Mouse (Mus musculus) brain, adult 2 months (tissue): ENCODE results near the gene Umps.

Experiments
- DNase-seq: peaks from one replicate; pipeline ENCODE4 v3.0.0; 2011; ENCODE audit warnings: low read depth, low spot score

Gene Umps

DNA sequence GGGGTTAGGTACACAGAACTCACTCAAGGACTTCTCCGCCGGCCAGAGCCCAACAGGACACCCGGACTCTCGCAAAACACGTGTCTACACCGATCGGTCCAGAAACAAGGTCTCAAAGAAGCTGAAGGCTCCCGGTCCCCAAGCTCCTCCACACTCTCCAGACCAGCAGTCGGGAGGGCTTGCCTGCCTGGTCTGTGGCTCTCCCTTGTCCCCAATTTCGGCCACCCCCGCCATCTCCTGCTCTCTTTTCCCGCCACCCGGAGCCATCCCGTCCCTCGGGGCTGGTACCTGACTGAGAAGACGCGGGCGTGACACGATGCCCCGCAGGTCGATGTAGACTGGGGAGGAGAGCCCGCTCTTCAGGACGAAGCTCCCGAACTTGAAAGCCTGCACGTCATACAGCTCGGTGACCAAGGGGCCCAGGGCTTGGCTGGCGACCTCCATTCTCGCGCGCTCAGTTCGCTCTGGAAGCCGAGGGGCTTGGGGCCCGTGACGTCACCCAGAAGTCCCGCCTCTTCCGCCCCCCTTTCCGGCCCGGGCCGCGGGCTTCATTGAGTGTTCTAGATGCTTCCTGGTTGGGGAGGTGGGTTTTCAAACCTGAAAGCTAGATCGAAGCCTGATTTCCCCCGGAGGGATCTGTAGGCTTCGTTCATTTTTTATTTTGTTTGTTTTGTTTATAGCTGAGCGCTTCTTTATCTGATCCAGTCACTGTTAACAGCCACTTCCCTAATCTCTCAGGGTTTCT is at the start of gene Umps:
Umps (minus strand) TSS at position 501 of the 745 bp plus-strand sequence.
- peak; percentile 79 for DNase-seq

DNA sequence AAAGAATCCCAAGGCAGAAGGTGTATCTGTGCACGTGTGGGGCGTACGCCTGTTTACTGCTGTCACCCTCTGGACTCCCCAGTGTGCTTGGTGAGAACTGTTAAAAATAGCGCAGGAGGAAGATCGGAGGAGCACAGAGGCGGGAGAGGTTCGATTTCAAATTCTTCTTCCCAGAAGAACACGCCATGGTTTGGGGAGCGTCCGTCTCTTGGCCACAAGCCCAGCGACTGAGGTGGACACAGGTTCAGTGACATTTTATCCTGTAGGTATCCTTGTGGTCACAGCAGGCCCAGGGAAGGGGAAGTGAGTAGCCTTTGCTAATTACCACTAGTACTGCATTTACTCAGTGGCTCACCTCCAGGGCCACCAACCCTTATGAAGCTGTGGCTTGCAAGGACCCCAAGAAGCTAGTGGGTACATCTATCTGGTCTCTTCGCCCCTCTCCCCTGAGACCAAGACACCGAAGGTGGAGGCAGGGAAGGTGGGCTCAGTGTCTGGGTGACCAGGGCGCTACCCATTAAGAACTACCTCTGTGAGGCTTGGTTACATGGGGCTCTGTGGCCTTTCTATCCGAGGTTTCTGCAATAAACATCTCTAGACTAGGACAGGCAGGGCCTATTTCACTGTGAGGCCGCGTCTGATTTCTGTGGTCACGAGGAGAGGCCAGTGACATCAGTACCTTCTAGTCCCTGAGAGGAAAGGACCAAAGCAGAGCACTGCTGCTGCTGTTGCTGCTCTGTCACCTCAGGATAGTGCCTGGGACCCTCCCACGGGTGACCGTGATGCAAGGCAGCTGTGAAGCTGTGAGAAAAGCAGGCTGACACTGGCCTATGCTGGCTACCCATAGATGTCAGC is 45.4 kb upstream of the Umps start:
- no peak for DNase-seq

DNA sequence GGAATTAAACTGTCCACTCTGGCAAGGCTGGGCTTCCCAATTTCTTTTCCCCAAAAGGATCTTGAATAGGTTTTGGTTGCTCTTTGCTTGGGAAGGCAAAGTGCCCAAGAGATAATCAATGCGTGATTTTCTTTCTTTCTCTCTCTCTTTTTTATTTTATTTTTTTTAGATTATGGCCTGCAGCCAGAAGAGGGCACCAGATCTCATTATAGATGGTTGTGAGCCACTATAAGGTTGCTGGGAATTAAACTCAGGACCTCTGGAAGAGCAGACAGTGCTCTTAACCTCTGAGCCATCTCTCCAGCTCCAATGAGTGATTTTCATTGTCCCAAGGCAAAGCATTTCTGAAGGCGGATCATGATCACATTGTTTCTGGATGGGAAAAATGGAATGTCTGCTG is 42.7 kb upstream of the Umps start:
- no peak for DNase-seq

DNA sequence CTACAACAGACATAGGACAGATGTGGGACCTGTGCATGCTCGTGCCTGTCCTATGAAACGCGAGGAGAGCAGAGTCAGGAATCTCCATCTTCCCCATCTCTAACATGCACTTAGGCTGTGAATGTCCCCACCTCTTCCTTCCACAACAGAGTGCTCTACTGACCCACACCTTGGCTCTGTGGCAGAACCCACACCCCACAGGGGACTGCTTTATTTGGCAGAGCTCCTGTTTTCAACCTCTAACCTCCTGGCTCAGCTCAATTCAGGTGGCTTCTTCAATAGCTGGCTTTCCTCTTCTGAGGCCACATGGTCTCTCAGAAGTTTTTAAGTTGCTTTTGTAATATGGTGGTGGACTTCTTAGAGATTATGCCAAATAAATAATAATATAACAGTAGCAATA is 39.1 kb upstream of the Umps start:
- DNase-seq, result no peak

DNA sequence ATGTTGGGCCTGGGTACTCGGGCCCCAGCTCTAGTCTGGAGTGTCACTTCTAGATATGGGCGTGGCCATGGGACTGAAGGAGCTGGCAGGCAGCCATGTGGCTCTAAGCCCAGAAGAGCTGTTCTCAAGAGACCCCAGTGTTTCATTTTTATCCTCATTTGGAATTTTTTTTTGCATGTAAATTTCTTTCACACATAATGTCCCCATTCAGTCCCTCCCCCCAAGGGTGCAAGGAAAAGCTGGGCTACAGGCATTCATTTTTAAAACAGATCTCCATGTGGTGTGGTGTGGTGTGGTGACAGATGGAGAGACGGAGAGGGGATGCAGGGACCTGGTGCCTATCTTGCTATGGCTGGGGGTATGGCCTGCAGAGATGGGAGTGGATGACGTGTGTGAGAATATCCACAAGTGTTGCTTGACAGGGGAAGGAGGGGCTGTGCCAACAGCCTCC is 37.3 kb upstream of the Umps start:
- DNase-seq, result peak; percentile 46

DNA sequence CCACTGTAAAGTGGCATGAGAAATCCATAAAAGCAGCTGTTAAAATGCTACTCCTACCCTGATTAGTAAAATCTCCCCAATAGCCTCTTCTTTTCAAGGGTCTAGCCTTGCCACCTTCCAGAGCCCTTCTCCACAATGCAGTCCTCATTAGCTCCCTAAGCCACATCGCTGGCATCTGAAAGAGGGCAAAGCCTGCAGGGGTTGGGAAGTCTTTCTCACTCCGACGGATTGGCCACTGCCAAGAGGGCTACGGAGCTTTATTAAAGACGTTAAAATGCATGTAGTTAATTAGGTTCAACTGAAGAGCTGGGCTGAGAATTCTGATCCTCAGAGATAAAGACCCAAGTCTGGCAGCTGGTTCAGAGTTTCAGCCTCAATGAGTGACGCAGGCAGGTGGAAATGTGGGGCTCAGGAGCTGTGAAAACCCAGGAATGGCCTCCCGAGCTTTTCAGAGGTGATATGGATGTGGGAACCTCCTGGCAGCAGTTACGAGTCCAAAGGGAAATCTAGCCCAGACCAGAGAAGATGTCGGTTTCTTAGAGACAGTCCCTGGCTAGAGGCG is 36.8 kb upstream of the Umps start:
- DNase-seq, result no peak

DNA sequence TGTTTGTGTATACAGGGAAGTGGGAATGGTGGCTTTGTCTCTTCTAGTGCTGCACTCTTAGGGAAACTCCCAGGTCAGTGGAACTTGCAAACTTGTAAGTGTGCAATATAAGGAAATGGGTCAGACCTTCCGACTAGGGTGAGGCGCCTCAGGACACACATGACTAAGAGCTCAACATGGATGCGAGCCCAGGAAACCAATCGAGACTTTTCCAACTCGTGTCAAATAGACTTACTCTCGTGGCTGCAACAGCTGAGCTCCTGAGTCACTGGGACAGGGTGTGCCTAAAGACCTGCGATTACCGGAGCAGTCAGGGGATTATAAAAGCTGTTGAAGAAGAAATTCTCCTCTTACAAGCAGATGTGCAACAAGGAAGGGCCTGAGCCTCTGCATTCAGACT is 33.9 kb upstream of the Umps start:
- DNase-seq, result peak; percentile 28

DNA sequence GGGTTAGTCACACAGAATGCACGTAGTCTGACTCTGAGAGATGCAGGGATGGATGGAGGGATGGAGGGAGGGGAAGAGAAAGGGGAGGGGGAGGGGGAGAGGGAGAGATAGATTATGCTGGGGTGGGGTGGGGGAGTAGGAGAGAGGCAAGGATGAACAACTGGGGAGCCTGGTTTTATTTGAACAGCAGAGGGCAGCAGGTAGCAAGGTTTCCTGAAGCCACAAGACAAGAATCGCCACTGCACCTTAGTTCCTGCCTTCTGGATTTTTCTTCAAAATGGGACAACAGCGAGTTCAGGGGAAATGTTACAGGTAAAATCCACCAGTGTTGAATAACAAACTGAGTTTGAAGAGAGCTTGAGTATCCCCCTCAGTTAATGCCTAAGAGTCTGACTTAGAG is 32.5 kb upstream of the Umps start:
- DNase-seq, result peak; percentile 72

DNA sequence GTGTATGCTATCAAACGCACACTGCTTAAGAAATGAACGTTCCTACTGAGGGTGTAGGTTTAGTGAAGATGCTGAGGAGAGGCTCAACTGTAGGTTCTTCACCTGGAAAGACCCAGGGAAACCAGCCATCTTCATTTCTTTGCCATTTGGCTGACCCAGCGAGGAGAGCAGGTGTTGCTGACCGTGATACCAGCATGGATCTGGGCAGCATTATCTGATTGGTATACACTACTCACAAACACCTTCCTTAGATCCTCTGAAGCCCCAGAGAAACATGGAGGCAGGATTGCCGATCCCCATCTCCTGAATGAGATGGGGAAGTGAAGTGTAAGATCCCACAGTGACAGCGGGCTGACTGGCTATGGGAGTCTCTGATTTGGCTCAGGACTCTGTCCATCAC is 31.2 kb upstream of the Umps start:
- DNase-seq, result peak; percentile 35

DNA sequence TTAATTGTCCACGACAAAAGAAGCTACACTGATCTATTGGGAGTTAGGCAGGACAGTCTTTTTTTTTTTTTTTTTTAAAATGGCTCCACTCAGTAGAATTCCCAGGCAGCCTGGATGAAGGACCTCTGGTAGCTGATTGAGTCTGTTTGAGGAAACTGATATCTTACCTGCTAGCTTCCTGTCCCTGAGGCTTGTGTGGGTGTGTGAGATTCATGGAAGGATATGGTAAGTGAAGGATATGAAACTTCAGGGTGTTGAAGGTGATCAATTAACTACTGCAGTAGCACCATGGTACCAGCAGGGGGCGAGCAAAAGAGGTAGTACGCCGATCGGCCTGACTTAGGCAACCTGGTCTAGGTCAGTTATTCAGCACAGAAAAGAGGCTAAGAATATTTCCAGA is 29.2 kb upstream of the Umps start:
- DNase-seq, result peak; percentile 73

DNA sequence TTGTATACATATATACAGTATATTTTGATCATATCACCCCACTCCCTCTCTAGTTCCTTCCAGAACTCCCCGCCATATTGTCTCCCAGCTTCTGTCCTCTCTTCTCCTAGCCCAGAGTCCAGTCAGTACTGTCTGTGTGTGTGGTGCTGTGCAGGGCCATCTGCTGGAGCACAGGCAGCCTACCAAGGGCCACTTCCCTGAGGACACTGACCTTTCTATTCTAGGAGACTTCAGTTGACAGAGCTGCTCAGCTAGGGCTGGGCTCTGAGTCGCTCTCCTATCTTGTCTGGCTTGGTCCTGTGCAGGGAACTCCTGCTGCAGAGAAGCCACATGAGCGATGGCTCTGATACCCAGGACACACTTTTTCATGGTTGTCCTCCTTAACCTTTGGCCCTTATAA is 28.7 kb upstream of the Umps start:
- no peak for DNase-seq

DNA sequence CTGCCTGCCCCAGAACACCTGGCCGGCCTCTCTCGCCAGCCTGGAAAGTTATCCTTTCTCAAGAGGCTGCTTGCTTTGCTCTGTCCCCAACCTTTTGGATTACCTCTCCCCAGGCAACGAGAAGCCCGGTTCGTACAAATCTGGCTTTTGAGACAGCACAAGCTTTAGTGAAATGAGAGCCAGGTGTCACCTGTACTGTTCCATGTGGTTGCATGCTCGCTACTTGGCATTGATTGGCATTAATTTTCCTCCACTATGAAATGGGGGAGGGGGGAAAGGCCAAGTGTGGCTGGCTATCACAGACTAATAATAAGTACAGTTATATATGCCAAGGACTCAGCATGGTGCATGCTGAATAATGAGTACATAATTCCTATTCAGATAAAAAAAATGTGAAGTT is 27.5 kb upstream of the Umps start:
- no peak for DNase-seq

DNA sequence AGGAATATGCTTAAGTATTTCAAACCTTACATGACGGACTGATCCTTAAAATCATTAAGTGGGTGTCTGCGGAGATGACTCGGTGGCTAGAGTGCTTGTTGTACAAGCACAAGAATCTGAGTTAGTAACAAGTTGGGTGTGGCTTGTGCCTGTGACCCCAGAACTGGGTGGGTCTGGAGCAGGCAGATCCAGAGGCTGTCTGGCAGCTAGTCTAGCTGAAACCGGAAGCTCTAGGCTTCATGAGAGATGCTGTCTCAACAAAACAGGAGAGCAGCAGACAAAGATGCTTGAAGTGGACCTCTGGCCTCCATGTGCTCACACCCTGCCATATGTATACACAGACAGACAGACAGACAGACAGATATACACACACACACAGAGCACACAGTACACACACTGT is 23.9 kb upstream of the Umps start:
- DNase-seq, result no peak

DNA sequence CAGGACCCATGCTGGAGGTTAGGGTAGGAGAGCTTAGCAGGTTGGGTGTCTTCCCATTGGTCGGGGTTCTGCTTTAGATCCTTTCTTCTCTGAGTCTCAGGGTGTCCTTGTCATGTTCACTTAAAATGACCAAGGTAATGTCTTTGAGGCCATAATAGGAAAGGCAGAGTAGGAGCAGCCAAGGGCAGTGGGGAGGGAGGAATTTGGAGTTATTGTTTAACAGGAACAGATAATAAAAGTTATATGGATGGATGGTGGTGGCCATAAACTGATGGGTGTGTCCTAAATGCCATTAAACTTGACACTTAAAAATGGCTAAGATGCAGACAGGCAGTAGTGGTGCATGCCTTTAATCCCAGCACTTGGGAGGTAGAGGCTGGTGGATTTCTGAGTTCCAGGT is 22.3 kb upstream of the Umps start:
- DNase-seq, result no peak

DNA sequence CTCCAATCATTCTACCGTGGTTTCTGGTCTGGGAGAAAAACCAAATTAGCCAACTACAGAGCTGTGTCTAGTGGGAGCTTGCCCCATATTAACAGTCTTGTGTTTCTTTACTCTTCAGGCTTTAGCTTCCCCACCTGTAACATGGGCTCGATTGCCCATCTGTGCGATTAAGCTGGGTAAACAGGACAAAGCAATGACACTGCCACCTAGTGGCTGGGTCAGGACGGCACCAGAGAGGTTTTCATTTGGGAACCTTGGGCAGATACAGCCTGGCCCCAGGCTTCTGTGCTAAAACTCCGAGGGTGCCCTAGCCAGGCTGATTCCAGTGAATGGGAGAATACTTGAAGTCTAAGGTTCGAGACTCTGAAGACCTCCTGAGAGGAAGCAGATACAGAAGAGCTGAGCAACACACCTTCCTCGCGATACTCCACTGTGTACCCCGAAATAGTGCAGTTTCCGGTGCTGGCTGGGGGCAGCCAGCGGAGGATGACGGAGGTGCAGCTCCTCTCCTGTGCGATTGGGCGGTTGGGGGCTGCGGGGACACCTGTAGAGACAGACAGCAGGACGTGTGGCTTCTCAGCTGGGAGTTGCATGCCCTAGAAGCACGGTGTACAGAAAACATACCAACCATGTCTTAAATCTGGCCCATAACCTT is 21.6 kb upstream of the Umps start:
- peak; percentile 65 for DNase-seq

DNA sequence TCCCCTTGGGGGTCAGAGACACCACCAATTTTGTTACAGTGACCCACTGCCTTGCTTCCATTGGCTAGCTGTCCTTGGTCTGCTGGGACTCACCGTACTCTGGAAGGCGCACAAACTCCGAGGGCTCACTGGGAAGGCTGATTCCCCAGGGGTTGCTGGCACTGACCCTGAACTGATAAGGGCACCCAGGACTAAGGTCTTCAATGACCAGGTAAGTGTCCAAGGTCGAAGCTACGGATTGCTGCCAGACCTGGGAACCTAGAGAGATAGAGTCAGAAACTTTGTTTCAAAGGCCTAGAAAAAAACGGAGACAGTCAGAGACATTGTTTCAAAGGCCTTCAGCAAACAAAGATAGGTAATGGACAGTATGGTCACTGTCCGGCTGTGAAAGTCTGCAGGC is 20.2 kb upstream of the Umps start:
- DNase-seq, result no peak

DNA sequence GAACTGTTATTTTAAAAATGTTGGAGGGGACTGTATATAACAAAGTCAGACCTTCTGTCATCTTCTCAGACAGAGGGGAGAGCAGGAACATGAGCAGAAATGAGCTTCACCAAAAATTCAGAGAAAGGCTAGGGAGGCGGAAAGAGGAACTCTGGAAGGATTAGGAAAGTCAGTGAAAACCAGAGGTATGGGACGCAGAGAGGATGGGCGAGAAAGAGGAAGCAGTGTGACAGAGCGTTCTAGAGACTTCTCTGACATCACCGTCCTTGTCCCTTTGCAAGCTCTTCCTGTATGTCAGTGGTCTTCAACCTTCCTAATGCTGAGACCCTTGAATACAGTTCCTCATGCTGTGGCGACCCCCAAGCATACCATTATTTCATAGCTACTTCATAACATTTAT is 18.5 kb upstream of the Umps start:
- DNase-seq, result no peak

DNA sequence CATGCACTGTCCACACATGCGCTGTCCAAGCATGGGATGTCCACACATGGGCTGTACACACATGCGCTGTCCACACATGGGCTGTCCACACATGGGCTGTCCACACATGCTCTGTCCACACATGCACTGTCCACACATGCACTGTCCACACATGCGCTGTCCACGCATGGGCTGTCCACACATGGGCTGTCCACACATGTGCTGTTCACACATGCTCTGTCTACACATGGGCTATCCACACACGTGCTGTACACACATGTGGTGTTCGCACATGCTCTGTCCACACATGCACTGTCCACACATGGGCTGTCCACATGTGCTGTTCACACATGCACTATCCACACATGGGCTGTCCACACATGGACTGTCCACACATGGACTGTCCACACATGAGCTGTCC is 16.9 kb upstream of the Umps start:
- no peak for DNase-seq

DNA sequence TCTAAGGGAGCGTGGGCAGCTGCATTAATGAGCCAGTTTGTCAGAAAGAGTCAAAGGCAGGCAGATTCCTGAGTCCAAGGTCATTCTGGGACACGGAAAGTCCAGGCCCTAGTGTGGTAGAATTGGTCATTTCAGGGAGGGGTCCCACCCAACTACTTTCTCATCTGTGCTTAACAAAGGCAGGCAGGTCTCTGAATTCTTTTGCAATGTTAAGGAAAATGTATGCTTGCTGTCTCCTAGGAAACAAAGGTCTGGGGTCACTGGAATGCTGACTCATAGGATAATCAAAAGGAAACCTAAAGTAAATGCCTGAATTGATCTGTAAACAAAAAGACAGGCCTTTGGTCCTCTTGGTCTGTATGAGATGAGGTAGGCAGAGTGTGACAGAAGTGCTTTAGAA is 13.0 kb upstream of the Umps start:
- no peak for DNase-seq

DNA sequence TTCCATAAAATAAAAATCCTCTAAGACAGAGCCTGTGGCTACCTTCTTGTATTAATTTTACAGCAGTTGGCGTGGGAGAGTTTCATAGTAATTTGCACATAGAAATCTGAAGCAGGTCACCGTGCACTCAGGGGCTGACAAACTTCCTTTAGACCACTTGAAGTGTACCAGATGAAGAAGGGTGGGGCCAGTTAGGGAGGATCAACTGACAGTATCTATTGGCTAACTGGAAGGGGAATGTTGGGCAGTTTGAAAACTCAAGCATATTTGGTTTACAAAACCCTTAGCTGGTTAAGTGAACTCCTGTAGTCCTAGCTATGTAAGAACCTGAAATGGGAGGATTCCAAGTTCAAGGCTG is 424 bp upstream of the Umps start:
- DNase-seq, result no peak

DNA sequence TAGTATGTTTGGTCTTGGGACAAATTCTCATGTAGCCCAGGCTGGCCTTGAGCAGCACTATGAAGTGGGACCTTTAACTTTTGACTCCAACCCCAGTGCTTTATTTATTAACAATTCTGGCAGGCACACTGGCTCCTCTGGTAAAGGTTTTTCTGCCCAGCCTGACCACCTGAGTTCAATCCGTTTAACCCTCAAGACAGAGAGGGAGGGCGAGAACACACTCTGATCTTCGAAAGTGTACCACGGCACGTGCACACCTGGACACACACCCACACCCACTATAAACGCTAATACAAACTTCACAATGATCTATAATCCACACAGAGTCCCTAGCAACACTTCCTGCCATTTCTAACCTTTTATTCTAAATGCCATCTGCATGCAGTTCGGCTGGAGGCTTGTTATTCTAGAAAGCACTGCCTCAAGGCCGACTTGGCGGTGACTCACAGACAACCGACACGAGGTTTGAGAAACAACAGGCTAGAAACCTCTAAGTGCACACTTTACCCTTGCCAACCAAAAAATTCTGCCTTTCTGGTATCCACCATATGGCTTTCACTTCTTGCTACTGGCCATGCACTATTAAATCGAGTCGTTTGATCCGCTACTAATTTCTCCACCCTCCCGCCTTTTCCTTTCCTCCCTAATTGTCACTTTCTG is 830 bp downstream of the Umps start:
- DNase-seq, result peak; percentile 51

DNA sequence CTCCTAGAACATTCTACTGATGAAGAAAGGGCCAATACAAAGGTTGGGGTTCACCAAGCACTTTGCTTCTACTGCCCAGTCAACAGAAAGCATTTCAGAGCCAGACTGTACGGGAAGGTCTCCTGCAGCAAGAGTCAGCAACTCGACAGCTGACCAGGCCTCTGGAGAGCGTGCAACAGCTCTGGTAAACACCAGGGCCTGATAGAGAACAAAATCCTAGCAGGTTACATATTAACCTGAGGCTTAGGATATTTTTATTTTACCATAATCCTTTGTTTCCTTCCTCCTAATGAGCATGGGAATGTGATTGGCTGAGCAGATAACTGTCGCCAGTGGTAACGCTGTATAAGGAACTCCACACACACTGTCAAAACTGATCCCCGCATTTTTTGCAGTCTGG is 3.3 kb downstream of the Umps start:
- no peak for DNase-seq
